Mouse (Mus musculus) adrenal gland, adult 8-10 months (tissue): Measurements from ENCODE around the gene E130208F15Rik. TPM values are rescaled to one million over a fixed set of nuclear protein-coding genes. Genes with fewer than 3 reads are reported as not detected.
A peak's percentile ranks its signal among the peaks of the same experiment; 100 is the strongest.

Source experiments
- DNase-seq: peaks from one replicate; pipeline ENCODE4 v3.0.0; 2022
- total RNA-seq, 4 experiments: library from RNA; stranded (reverse); gene quantifications; 2 replicates each; pipeline ENCODE4 v1.2.4; 2022

The E130208F15Rik gene
- total RNA-seq, 4 experiments from 2014 or later, result 0.87 to 2.2 (median 1.8) TPM

GRCm38 (mm10) chr7:30335688-30336087 is 14.1 kb downstream of the E130208F15Rik start:
- DNase-seq, result no peak

- DNase-seq, result peak; percentile 50
These were observed 14.8 kb downstream of the E130208F15Rik start for GRCm38 (mm10) chr7:30336384-30336783.

- DNase-seq, result no peak
These were observed 18.0 kb downstream of the E130208F15Rik start for GRCm38 (mm10) chr7:30339432-30340109.

DNA sequence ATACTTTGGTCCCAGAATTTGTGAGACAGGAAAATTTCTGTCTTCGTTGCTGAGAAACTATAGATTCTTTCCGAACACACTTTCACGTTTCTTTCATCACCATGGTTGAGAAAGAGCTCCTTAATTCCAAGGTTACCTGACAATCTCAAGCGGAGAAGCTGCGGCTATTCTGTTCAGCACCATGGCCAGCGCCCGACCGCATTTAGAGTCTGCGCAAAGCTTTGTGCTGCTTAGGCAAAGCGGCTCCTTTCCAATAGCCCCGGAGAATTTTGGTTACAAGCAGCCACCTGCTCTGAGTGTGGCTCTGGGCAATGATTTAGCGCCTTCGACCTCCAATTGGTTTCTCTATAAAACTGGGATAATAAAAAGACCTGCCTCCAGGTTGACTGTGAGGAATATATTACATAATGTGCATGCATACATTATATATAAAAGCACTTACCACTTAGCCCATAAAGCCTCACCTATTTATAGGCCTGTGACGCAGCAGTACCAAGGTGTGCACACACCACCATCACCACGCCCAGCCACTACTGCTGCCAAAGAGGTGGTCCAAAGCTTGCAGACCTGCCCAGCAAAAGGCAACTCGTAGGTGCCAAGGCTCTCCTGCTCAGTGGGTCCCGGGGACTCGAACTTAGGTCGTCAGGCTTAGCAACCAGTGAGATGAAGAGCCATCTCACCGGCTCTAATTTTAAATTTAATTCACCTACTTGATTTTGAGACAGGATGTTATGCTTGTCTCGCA is 25.3 kb downstream of the E130208F15Rik start:
- DNase-seq, result peak; percentile 32

DNA sequence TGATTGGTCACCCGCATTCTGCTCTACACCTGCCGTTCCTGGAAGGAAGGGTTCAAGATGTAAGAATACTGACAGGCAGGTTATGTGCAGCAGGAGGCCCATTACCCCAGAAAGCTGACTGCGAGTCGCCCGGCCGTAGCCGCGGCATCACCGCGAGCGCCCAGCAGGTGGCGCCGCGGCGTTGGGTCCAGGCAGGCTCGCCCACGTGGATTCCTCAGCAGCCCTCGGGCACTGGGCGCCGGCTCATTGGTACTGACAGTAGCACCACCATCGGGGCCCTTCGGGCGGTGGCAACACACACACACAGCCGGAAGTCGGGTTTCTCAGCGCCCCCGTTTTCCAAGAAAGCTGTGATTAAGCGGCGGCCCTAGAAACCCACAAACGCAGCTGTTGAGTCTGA is 26.3 kb downstream of the E130208F15Rik start:
- no peak for DNase-seq

GRCm38 (mm10) chr7:30353279-30353822 is 31.8 kb downstream of the E130208F15Rik start:
- DNase-seq, result peak; percentile 36

- no peak for DNase-seq
These were observed 32.5 kb downstream of the E130208F15Rik start for GRCm38 (mm10) chr7:30354059-30354458.

- no peak for DNase-seq
These were observed 37.0 kb downstream of the E130208F15Rik start for GRCm38 (mm10) chr7:30358378-30359186.

DNA sequence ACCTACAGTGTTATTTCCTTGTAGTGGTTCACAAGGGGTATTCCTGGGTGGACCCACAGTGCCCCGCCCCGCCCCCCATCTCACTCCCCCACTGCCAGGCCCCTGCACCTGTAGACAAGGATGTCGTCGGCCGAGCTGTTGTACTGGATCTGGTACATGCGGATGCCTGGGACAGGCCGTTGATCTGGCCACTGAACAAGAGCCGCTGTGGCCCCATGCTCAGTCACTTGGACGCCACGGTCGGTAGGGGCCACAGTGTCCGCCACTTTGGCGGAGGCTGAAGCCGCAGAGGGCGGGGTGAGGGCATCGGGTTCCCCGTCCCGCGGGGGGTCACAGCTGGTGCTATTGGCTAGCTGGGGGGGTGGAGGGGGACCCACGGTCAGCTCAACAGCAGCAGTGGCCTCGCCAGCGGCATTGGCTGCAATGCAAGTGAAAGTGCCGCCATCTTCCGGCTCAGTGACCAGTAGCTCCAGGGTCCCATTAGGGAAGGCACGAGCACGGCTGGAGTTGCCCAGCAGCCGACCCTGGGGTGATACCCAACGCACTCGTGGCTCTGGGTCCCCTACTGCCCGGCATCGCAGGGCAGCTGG is 37.8 kb downstream of the E130208F15Rik start:
- no peak for DNase-seq

DNA sequence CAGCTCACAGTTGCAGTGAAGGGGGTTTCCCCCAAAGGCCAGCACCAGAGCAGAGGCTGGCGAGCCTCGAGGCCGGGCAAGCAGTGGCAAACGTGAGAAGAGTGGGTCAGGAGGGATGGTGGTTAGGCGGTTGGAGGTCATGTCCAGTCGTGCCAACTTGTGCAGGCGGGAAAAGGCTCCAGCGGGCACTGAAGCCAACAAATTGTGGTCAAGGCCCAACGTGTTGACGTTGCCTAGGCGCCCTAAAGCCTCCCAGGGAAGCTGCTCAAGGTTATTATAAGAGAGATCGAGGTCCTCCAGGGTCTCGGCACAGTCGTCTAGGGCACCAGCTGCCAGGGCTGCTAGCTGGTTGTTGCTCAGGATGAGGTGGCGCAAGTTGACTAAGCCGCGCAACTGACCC is 38.5 kb downstream of the E130208F15Rik start:
- DNase-seq, result peak; percentile 63

- DNase-seq, result no peak
These were observed 41.3 kb downstream of the E130208F15Rik start, which contains the start of gene Lrfn3 for GRCm38 (mm10) chr7:30362652-30363343. Gene Lrfn3 (minus strand): TSS chr7:30362772.

DNA sequence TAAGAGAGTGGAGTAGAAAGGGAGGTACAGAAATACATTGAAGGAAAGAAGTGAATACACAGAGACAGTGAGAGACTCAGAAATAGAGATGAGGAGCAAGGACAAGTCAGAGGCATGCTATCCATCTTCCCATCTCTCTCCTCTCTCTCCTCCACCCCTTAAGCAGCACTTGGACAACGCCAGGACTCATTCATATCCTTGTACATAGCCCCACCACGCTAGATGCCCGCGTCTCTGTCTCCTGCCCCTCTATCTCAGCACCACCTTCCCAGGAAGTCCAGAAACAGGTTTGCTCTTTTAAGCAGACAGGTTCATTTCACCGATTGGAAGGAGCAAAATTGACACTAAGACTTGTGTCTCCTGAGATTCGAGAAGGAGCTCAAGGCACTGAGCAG is 41.8 kb downstream of the E130208F15Rik start:
- DNase-seq, result no peak

- no peak for DNase-seq
These were observed 45.9 kb downstream of the E130208F15Rik start for GRCm38 (mm10) chr7:30367466-30367865.

Other genes with a start within 250 kb of the E130208F15Rik start
- gene Zfp82, start 248.8 kb upstream of the E130208F15Rik start, total RNA-seq, result 1 to 10 TPM in 3 of 4 experiments, under 1 TPM in 1; 0.86 to 3.3 (median 2.8) TPM
- 1 to 10 TPM in 1 of 4 experiments, under 1 TPM in 1, not detected in 2; 0.48 to 2.2 TPM for gene Gm26920, start 231.3 kb upstream of the E130208F15Rik start, total RNA-seq
- 1 to 10 TPM; 1.9 to 4.7 (median 4.1) TPM for gene Zfp566, start 231.2 kb upstream of the E130208F15Rik start, total RNA-seq
- 10 to 100 TPM; 39.9 to 66.1 (median 44.5) TPM for gene Zfp260, start 227.0 kb upstream of the E130208F15Rik start, total RNA-seq
- gene Zfp382, start 199.8 kb upstream of the E130208F15Rik start, total RNA-seq, result 1 to 10 TPM; 3.6 to 5.7 (median 4.5) TPM
- 10 to 100 TPM; 46.0 to 55.4 (median 54.0) TPM for gene Zfp146, start 152.0 kb upstream of the E130208F15Rik start, total RNA-seq
- gene Cox7a1, start 137.6 kb upstream of the E130208F15Rik start, total RNA-seq, result 100 to 1,000 TPM in 3 of 4 experiments, 10 to 100 TPM in 1; 65.3 to 235 (median 137) TPM
- 100 to 1,000 TPM; 562 to 740 (median 679) TPM for gene Capns1, start 122.9 kb upstream of the E130208F15Rik start, total RNA-seq
- 10 to 100 TPM; 62.8 to 93.8 (median 72.7) TPM for gene Polr2i, start 89.8 kb upstream of the E130208F15Rik start, total RNA-seq
- gene Tbcb, start 89.5 kb upstream of the E130208F15Rik start, total RNA-seq, result 100 to 1,000 TPM; 102 to 119 (median 108) TPM
- not detected for gene Ovol3, start 86.0 kb upstream of the E130208F15Rik start, total RNA-seq
- under 1 TPM in 2 of 4 experiments, not detected in 2; 0.21 to 0.97 TPM for gene Thap8, start 41.6 kb upstream of the E130208F15Rik start, total RNA-seq
- 1 to 10 TPM; 2.7 to 7.5 (median 4.5) TPM for gene Wdr62, start 41.3 kb upstream of the E130208F15Rik start, total RNA-seq
- gene Clip3, start 30.0 kb upstream of the E130208F15Rik start, total RNA-seq, result 10 to 100 TPM; 20.8 to 35.8 (median 30.0) TPM
- 100 to 1,000 TPM in 1 of 4 experiments, 10 to 100 TPM in 3; 60.5 to 112 (median 82.7) TPM for gene Alkbh6, start 13.0 kb upstream of the E130208F15Rik start, total RNA-seq
- gene Syne4, start 6.9 kb upstream of the E130208F15Rik start, total RNA-seq, result 100 to 1,000 TPM in 1 of 4 experiments, 10 to 100 TPM in 3; 22.5 to 102 (median 57.8) TPM
- 10 to 100 TPM; 13.9 to 18.4 (median 16.1) TPM for gene Sdhaf1, start 2.2 kb downstream of the E130208F15Rik start, total RNA-seq
- gene Lrfn3, start 41.0 kb downstream of the E130208F15Rik start, total RNA-seq, result 10 to 100 TPM; 11.5 to 15.8 (median 12.7) TPM
- gene Tyrobp, start 92.0 kb downstream of the E130208F15Rik start, total RNA-seq, result 10 to 100 TPM; 31.8 to 65.8 (median 51.1) TPM
- 1 to 10 TPM in 3 of 4 experiments, under 1 TPM in 1; 0.98 to 2.3 (median 1.4) TPM for gene Hcst, start 98.1 kb downstream of the E130208F15Rik start, total RNA-seq
- 1 to 10 TPM in 3 of 4 experiments, under 1 TPM in 1; 0.73 to 2.4 (median 1.7) TPM for gene Nfkbid, start 100.0 kb downstream of the E130208F15Rik start, total RNA-seq
- gene Aplp1, start 123.8 kb downstream of the E130208F15Rik start, total RNA-seq, result 10 to 100 TPM; 45.2 to 59.3 (median 46.7) TPM
- not detected for gene Kirrel2, start 135.9 kb downstream of the E130208F15Rik start, total RNA-seq
- gene Nphs1, start 136.6 kb downstream of the E130208F15Rik start, total RNA-seq, result not detected
- gene Prodh2, start 171.9 kb downstream of the E130208F15Rik start, total RNA-seq, result under 1 TPM in 1 of 4 experiments, not detected in 3; 0.56 TPM
- 1 to 10 TPM; 2.2 to 9.4 (median 6.4) TPM for gene Arhgap33, start 213.3 kb downstream of the E130208F15Rik start, total RNA-seq
- gene Hspb6, start 230.4 kb downstream of the E130208F15Rik start, total RNA-seq, result 10 to 100 TPM; 23.5 to 56.3 (median 32.4) TPM
- 10 to 100 TPM in 2 of 4 experiments, 1 to 10 TPM in 2; 9.1 to 13.4 (median 10.0) TPM for gene Proser3, start 230.6 kb downstream of the E130208F15Rik start, total RNA-seq
- gene Lin37, start 238.1 kb downstream of the E130208F15Rik start, total RNA-seq, result 10 to 100 TPM; 56.1 to 65.5 (median 61.7) TPM
- gene U2af1l4, start 241.6 kb downstream of the E130208F15Rik start, total RNA-seq, result 10 to 100 TPM; 70.4 to 83.6 (median 73.1) TPM
- 10 to 100 TPM in 1 of 4 experiments, 1 to 10 TPM in 3; 2.9 to 11.3 (median 7.4) TPM for gene Gm49396, start 241.6 kb downstream of the E130208F15Rik start, total RNA-seq
- gene Psenen, start 241.9 kb downstream of the E130208F15Rik start, total RNA-seq, result 100 to 1,000 TPM; 146 to 179 (median 164) TPM
- 1 to 10 TPM; 2.1 to 7.9 (median 3.6) TPM for gene Igflr1, start 243.7 kb downstream of the E130208F15Rik start, total RNA-seq